ENCODE assay signal across 10 mouse cellular contexts in genomic region chr5:25296830-25297229, GRCm38 (mm10).
DNase-seq lines count a peak whose midpoint lies in the region; ATAC-seq and TF ChIP-seq lines count a peak whose summit lies in the region.
"Had no signal": no experiment of that assay in that cellular context is flagged by ENCODE, and none has a peak within 500 bp of the region (broad histone marks: within the 10 kb centered on the region; RNA-seq: fewer than 3 reads in every experiment).

No protein-coding gene starts in this region.

- H3K36me3 ChIP-seq in liver, embryonic 12.5 days: peaks cover 60% of the 10 kb centered on the region
- H3K36me3 ChIP-seq in liver, postnatal 0 days (replicated peaks; ENCODE audit: insufficient read depth, low read length): peaks cover 38% of the 10 kb centered on the region
- H3K36me3 ChIP-seq in intestine, embryonic 15.5 days: peaks cover 18% of the 10 kb centered on the region
- H3K36me3 ChIP-seq in kidney, embryonic 16.5 days (ENCODE audit: insufficient read depth, low read length): peaks cover 24% of the 10 kb centered on the region

- ATAC-seq in liver, embryonic 12.5 days: 0 out of 2 replicates have a peak, but pooled peaks have one; percentile 46
- ATAC-seq in liver, postnatal 0 days: no peak
- no peak for ATAC-seq in intestine, embryonic 15.5 days
- ATAC-seq in kidney, embryonic 16.5 days (ENCODE audit: low FRiP score, low TSS enrichment): no peak

- 60% methylated on average over 3 of the region's 3 CpGs for WGBS in liver, embryonic 12.5 days (ENCODE audit: insufficient replicate concordance)
- WGBS in liver, postnatal 0 days (ENCODE audit: insufficient replicate concordance): 64% methylated on average over 3 of the region's 3 CpGs
- 76% methylated on average over 3 of the region's 3 CpGs for WGBS in intestine, embryonic 15.5 days
- 82% methylated on average over 3 of the region's 3 CpGs for WGBS in kidney, embryonic 16.5 days

- H3K4me3 ChIP-seq in liver, embryonic 12.5 days: no peak overlapping the region
- no peak overlapping the region for H3K4me3 ChIP-seq in liver, postnatal 0 days (ENCODE audit: low read depth, low read length)
- H3K4me3 ChIP-seq in intestine, embryonic 15.5 days (replicated peaks): no peak overlapping the region
- H3K4me3 ChIP-seq in kidney, embryonic 16.5 days (ENCODE audit: low read length): no peak overlapping the region
- H3K4me3 ChIP-seq: liver, embryonic 13.5 days had no signal

- TF ChIP-seq CTCF in liver, postnatal 0 days (IDR thresholded peaks at IDR 0.05; ENCODE audit: low read depth): no peak

- no peak overlapping the region for H3K27ac ChIP-seq in liver, embryonic 12.5 days
- no peak overlapping the region for H3K27ac ChIP-seq in liver, postnatal 0 days (ENCODE audit: low read depth)
- no peak overlapping the region for H3K27ac ChIP-seq in intestine, embryonic 15.5 days
- H3K27ac ChIP-seq in kidney, embryonic 16.5 days (ENCODE audit: low read length): no peak overlapping the region
- H3K27ac ChIP-seq: liver, embryonic 13.5 days had no signal

- no peak overlapping the region for H3K9ac ChIP-seq in liver, embryonic 12.5 days
- no peak overlapping the region for H3K9ac ChIP-seq in liver, postnatal 0 days (replicated peaks)
- H3K9ac ChIP-seq in intestine, embryonic 15.5 days: no peak overlapping the region
- H3K9ac ChIP-seq in kidney, embryonic 16.5 days (replicated peaks; ENCODE audit: low read length): no peak overlapping the region
- H3K9ac ChIP-seq: liver, embryonic 13.5 days had no signal

- DNase-seq in liver, postnatal 0 days: no peak
- DNase-seq in MN1 (ENCODE audit: low spot score): peak; percentile 52
- peak; percentile 25 to 64 for DNase-seq in adrenal gland, postnatal 36 days
- peak; percentile 16 to 31 for DNase-seq in left cerebral cortex, postnatal 14 days (ENCODE audit: low spot score in 2 of 2)
- DNase-seq: kidney, adult 8-10 months; liver, embryonic 13.5 days; thymus, postnatal 14 days had no signal

- TF ChIP-seq EP300 in liver, postnatal 0 days (IDR thresholded peaks at IDR 0.05; ENCODE audit: low read depth): no peak

- H3K4me1 ChIP-seq in liver, embryonic 12.5 days: no peaks in the 10 kb centered on the region
- H3K4me1 ChIP-seq in liver, postnatal 0 days (ENCODE audit: insufficient read depth): no peaks in the 10 kb centered on the region
- no peaks in the 10 kb centered on the region for H3K4me1 ChIP-seq in intestine, embryonic 15.5 days (replicated peaks)
- no peaks in the 10 kb centered on the region for H3K4me1 ChIP-seq in kidney, embryonic 16.5 days (ENCODE audit: insufficient read depth, low read length)
- H3K4me1 ChIP-seq: liver, embryonic 13.5 days had no signal

- no peak overlapping the region for H3K4me2 ChIP-seq in liver, embryonic 12.5 days
- no peak overlapping the region for H3K4me2 ChIP-seq in liver, postnatal 0 days (ENCODE audit: low read depth, low read length)
- no peak overlapping the region for H3K4me2 ChIP-seq in intestine, embryonic 15.5 days (replicated peaks)
- H3K4me2 ChIP-seq in kidney, embryonic 16.5 days (replicated peaks; ENCODE audit: low read depth, low read length): no peak overlapping the region
- H3K4me2 ChIP-seq: liver, embryonic 13.5 days had no signal

- H3K27me3 ChIP-seq in liver, embryonic 12.5 days (replicated peaks): no peaks in the 10 kb centered on the region
- no peaks in the 10 kb centered on the region for H3K27me3 ChIP-seq in liver, postnatal 0 days (ENCODE audit: insufficient read depth, low read length)
- no peaks in the 10 kb centered on the region for H3K27me3 ChIP-seq in intestine, embryonic 15.5 days (replicated peaks)
- H3K27me3 ChIP-seq in kidney, embryonic 16.5 days (ENCODE audit: insufficient read depth, low read length): no peaks in the 10 kb centered on the region
- H3K27me3 ChIP-seq: liver, embryonic 13.5 days had no signal

- H3K9me3 ChIP-seq in liver, embryonic 12.5 days (replicated peaks): no peaks in the 10 kb centered on the region
- H3K9me3 ChIP-seq in liver, postnatal 0 days (ENCODE audit: low read length): no peaks in the 10 kb centered on the region
- no peaks in the 10 kb centered on the region for H3K9me3 ChIP-seq in intestine, embryonic 15.5 days
- no peaks in the 10 kb centered on the region for H3K9me3 ChIP-seq in kidney, embryonic 16.5 days (ENCODE audit: low read length)
- H3K9me3 ChIP-seq: liver, embryonic 13.5 days had no signal

- intact Hi-C loops in left cerebral cortex, postnatal 14 days (cut with DNase I): no loop called here
